In genomic region chr14:62088174-62088573, GRCm38 (mm10) we compare ENCODE assay signal across 19 mouse cellular contexts.
DNase-seq lines count a peak whose midpoint lies in the region; ATAC-seq and TF ChIP-seq lines count a peak whose summit lies in the region.
"Had no signal": no experiment of that assay in that cellular context is flagged by ENCODE, and none has a peak within 500 bp of the region (broad histone marks: within the 10 kb centered on the region; RNA-seq: fewer than 3 reads in every experiment).

No protein-coding gene starts in this region.

- no peak for TF ChIP-seq POLR2A in limb, embryonic 14.5 days (IDR thresholded peaks at IDR 0.05; ENCODE audit: borderline replicate concordance, extremely low read depth, insufficient read depth, insufficient read length)

- H3K36me3 ChIP-seq in limb, embryonic 13.5 days, result no peaks in the 10 kb centered on the region
- no peaks in the 10 kb centered on the region for H3K36me3 ChIP-seq in limb, embryonic 10.5 days
- no peaks in the 10 kb centered on the region for H3K36me3 ChIP-seq in limb, embryonic 14.5 days (ENCODE audit: control insufficient read depth, insufficient read depth, low read length)
- H3K36me3 ChIP-seq: G1E had no signal

- peak; percentile 83 for ATAC-seq in limb, embryonic 13.5 days (ENCODE audit: low FRiP score, low read depth)
- peak; percentile 53; the same call in 1 of the 2 replicates for ATAC-seq in limb, embryonic 14.5 days (ENCODE audit: low FRiP score, low read depth)
- ATAC-seq: activated CD4-positive, CD25-positive, alpha-beta regulatory T cell, adult 4 months; CD4-positive, CD25-positive, alpha-beta regulatory T cell, adult 4 months; Patski had no signal

- no peak overlapping the region for H3K4me3 ChIP-seq in limb, embryonic 13.5 days
- no peak overlapping the region for H3K4me3 ChIP-seq in limb, embryonic 10.5 days
- H3K4me3 ChIP-seq in limb, embryonic 14.5 days (replicated peaks; ENCODE audit: low read length), result no peak overlapping the region

- no peak overlapping the region for H3K9ac ChIP-seq in limb, embryonic 13.5 days
- no peak overlapping the region for H3K9ac ChIP-seq in limb, embryonic 14.5 days (ENCODE audit: low read depth, low read length, severe bottlenecking)

- DNase-seq in limb, embryonic 10.5 days (ENCODE audit: low spot score), result no peak
- DNase-seq in limb, embryonic 14.5 days (ENCODE audit: low spot score), result peak; percentile 10
- DNase-seq in cerebellum, adult 11 months, result no peak
- DNase-seq: adrenal gland, adult 2 months; adrenal gland, adult 8-10 months; adrenal gland, postnatal 10 days; adrenal gland, postnatal 14 days; adrenal gland, postnatal 25 days; adrenal gland, postnatal 36 days; B cell, adult 2 months; cerebellum, adult 11-12 months; cerebellum, adult 18-20 months; cerebellum, adult 2 months had no signal

- no peak overlapping the region for H3K4me2 ChIP-seq in limb, embryonic 13.5 days (replicated peaks)
- no peak overlapping the region for H3K4me2 ChIP-seq in limb, embryonic 14.5 days (replicated peaks; ENCODE audit: low read depth, low read length, severe bottlenecking)

- no peak overlapping the region for H3K27ac ChIP-seq in limb, embryonic 13.5 days
- H3K27ac ChIP-seq in limb, embryonic 10.5 days, result no peak overlapping the region
- no peak overlapping the region for H3K27ac ChIP-seq in limb, embryonic 14.5 days (replicated peaks; ENCODE audit: low read depth, low read length)

- 32% methylated on average over 3 of the region's 3 CpGs for WGBS in limb, embryonic 13.5 days
- WGBS in limb, embryonic 10.5 days, result 63% methylated on average over 3 of the region's 3 CpGs
- WGBS in limb, embryonic 14.5 days, result 40% methylated on average over 3 of the region's 3 CpGs

- H3K4me1 ChIP-seq in limb, embryonic 13.5 days, result peaks cover 12% of the 10 kb centered on the region; the same call in 1 of the 2 replicates
- peaks cover 8% of the 10 kb centered on the region for H3K4me1 ChIP-seq in limb, embryonic 10.5 days
- H3K4me1 ChIP-seq in limb, embryonic 14.5 days (ENCODE audit: control insufficient read depth, insufficient read depth, low read length), result 0 out of 2 replicates have a peak, but pooled peaks cover 5% of the 10 kb centered on the region

- no peaks in the 10 kb centered on the region for H3K9me3 ChIP-seq in limb, embryonic 13.5 days
- no peaks in the 10 kb centered on the region for H3K9me3 ChIP-seq in limb, embryonic 10.5 days (replicated peaks)
- H3K9me3 ChIP-seq in limb, embryonic 14.5 days (ENCODE audit: control insufficient read depth, low read length), result no peaks in the 10 kb centered on the region
- H3K9me3 ChIP-seq: G1E had no signal

- no peaks in the 10 kb centered on the region for H3K27me3 ChIP-seq in limb, embryonic 13.5 days
- H3K27me3 ChIP-seq in limb, embryonic 10.5 days (ENCODE audit: low read depth, poor library complexity, severe bottlenecking), result no peaks in the 10 kb centered on the region
- H3K27me3 ChIP-seq in limb, embryonic 14.5 days (ENCODE audit: control insufficient read depth, insufficient read depth, low read length), result no peaks in the 10 kb centered on the region
- H3K27me3 ChIP-seq: CH12.LX had no signal
